Mouse (Mus musculus): ENCODE measurements around the gene Rexo2. TPM values are rescaled to one million over a fixed set of nuclear protein-coding genes. Genes with fewer than 3 reads are reported as not detected.

Gene Rexo2
- polyA plus RNA-seq, 1 experiment from 2014 or later, result 100 TPM

DNA sequence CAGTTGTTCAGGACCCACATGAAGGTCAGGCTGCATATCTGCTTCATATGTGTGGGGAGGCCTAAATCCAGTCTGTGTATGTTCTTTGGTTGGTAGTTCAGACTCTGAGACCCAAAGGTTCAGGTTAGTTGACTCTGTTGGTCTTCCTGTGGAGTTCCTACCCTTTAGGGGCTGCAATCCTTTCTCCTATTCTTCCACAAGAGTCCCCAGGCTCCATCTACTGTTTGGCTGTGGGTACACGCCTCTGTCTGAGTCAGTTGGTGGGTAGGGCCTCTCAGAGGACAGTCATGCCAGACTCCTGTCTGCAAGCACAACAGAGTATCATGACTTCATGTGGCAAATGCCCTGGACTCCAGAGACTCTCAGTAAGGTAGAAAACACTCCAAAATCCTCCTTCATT, 57.2 kb downstream of the Rexo2 start:
- Histone ChIP-seq H3K36me3 (ENCODE audit: control insufficient read depth, insufficient read depth, low read length) (no peaks in the 10 kb centered on the region), H3K9ac (ENCODE audit: low read length) (no peak overlapping the region), H3K4me2 (ENCODE audit: low read depth, low read length, severe bottlenecking) (no peak overlapping the region), H3K27me3 (ENCODE audit: control insufficient read depth, insufficient read depth, low read length) (no peaks in the 10 kb centered on the region), H3K27ac (ENCODE audit: low read depth, low read length) (no peak overlapping the region), H3K4me1 (replicated peaks; ENCODE audit: control insufficient read depth, insufficient read depth, low read length) (no peaks in the 10 kb centered on the region), H3K9me3 (ENCODE audit: control insufficient read depth, low read length) (no peaks in the 10 kb centered on the region), H3K4me3 (ENCODE audit: low read depth, low read length) (no peak overlapping the region)
- ATAC-seq (replicated peaks; ENCODE audit: low FRiP score) (no peak), DNase-seq (ENCODE audit: low spot score) (no peak)
- whole genome bisulfite sequencing, result 52% methylated on average over 1 of the region's 1 CpGs

DNA sequence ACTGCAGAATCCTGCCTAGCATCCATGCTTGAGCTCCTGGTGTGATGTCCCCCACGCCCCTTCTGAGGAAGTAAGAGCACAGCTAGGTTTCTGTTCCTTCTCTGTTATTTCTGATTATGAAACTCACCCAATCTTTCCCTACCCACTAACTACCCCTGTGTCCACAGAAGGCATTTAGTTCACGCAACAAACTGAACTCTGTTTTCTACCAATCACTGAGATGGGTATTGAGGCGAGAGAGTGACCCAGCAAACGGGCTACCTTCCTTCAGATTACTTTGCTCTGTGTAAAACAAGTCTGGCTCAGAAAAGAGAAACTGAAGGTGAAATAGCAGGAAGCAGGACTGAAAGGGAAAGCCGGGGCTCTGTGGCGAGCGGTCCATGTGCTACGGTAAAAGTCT, 58.0 kb downstream of the Rexo2 start:
- Histone ChIP-seq H3K4me1 (replicated peaks; ENCODE audit: control insufficient read depth, insufficient read depth, low read length) (no peaks in the 10 kb centered on the region), H3K4me3 (ENCODE audit: low read depth, low read length) (no peak overlapping the region), H3K9me3 (ENCODE audit: control insufficient read depth, low read length) (no peaks in the 10 kb centered on the region), H3K27ac (ENCODE audit: low read depth, low read length) (no peak overlapping the region), H3K36me3 (ENCODE audit: control insufficient read depth, insufficient read depth, low read length) (no peaks in the 10 kb centered on the region), H3K4me2 (ENCODE audit: low read depth, low read length, severe bottlenecking) (no peak overlapping the region), H3K9ac (ENCODE audit: low read length) (no peak overlapping the region), H3K27me3 (ENCODE audit: control insufficient read depth, insufficient read depth, low read length) (no peaks in the 10 kb centered on the region)
- WGBS, result 91% methylated on average over 8 of the region's 8 CpGs
- no peak for ATAC-seq (replicated peaks; ENCODE audit: low FRiP score)
- no peak for DNase-seq (ENCODE audit: low spot score)

DNA sequence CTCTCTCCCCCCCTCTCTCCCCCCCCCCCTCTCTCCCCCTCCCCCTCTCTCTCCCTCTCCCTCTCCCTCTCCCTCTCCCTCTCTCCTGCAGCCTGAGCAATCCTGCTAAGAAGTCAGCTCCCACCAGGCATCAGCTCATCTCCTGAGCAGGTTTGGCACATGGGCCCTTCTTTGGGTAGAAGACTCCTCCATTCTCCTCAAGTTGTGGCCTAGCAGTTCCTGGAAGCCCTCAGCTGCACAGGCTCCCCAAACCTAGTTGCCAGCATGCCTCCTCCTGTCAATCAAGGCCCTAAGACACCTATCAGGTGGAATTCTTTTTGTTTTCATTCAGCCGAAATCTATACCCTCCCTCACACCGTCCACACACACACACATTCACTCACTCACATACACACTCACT, 58.9 kb downstream of the Rexo2 start:
- 94% methylated on average over 2 of the region's 2 CpGs for WGBS
- no peak for ATAC-seq (replicated peaks; ENCODE audit: low FRiP score)

DNA sequence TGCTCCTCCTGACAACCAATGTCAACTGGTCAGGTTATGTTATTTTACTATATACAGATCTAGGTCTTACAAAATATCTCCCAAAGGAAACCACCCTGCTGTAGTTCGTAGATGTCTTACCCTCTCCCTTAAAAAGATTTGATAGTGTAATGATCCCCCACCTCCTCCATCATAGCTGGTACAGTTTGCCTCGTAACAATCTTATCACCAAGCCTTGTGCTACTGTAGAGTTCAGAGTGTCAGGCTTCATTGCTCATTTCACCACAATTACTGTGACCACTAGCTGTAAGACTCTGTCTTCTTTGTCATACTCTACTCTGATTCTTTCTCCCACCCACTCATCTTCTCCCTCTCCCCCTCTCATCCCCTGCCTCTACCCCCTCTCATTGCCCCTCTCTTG, 59.4 kb downstream of the Rexo2 start:
- ATAC-seq (replicated peaks; ENCODE audit: low FRiP score) (no peak), DNase-seq (ENCODE audit: low spot score) (no peak)
- Histone ChIP-seq H3K36me3 (ENCODE audit: control insufficient read depth, insufficient read depth, low read length) (no peaks in the 10 kb centered on the region), H3K9me3 (ENCODE audit: control insufficient read depth, low read length) (no peaks in the 10 kb centered on the region), H3K4me1 (replicated peaks; ENCODE audit: control insufficient read depth, insufficient read depth, low read length) (no peaks in the 10 kb centered on the region), H3K4me3 (ENCODE audit: low read depth, low read length) (no peak overlapping the region), H3K9ac (ENCODE audit: low read length) (no peak overlapping the region), H3K27me3 (ENCODE audit: control insufficient read depth, insufficient read depth, low read length) (no peaks in the 10 kb centered on the region), H3K27ac (ENCODE audit: low read depth, low read length) (no peak overlapping the region), H3K4me2 (ENCODE audit: low read depth, low read length, severe bottlenecking) (no peak overlapping the region)
- 85% methylated on average over 2 of the region's 2 CpGs for WGBS

More for the DNA sequence above, 58.9 kb downstream of the Rexo2 start:
- H3K9ac ChIP-seq (ENCODE audit: low read length), result no peak overlapping the region
- no peak for DNase-seq (ENCODE audit: low spot score)
- no peak overlapping the region for H3K4me2 ChIP-seq (ENCODE audit: low read depth, low read length, severe bottlenecking)
- no peaks in the 10 kb centered on the region for H3K9me3 ChIP-seq (ENCODE audit: control insufficient read depth, low read length)
- no peaks in the 10 kb centered on the region for H3K4me1 ChIP-seq (replicated peaks; ENCODE audit: control insufficient read depth, insufficient read depth, low read length)
- no peaks in the 10 kb centered on the region for H3K36me3 ChIP-seq (ENCODE audit: control insufficient read depth, insufficient read depth, low read length)
- H3K4me3 ChIP-seq (ENCODE audit: low read depth, low read length), result no peak overlapping the region
- H3K27ac ChIP-seq (ENCODE audit: low read depth, low read length), result no peak overlapping the region
- H3K27me3 ChIP-seq (ENCODE audit: control insufficient read depth, insufficient read depth, low read length), result no peaks in the 10 kb centered on the region

DNA sequence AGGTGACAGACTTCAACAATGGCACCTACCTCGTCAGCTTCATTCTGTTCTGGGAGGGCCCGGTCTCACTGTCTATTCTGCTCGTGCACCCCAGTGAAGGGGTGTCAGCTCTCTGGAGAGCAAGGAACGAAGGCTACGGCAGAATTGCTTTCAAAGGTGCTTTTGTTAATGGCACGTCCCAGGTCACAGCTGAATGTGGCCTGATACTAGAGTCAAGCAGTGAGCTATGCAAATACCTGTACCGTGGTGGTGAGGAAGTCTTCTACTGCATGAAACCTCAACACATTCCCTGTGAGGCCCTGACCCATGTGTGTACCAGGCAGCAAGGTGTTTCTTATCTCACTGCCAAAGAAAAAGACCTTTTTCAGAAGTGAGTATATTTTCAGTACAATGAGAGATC, 60.0 kb downstream of the Rexo2 start:
- DNase-seq (ENCODE audit: low spot score) (no peak), ATAC-seq (replicated peaks; ENCODE audit: low FRiP score) (no peak)
- H3K36me3 ChIP-seq (ENCODE audit: control insufficient read depth, insufficient read depth, low read length), result no peaks in the 10 kb centered on the region
- no peak overlapping the region for H3K4me3 ChIP-seq (ENCODE audit: low read depth, low read length)
- no peaks in the 10 kb centered on the region for H3K9me3 ChIP-seq (ENCODE audit: control insufficient read depth, low read length)
- H3K27ac ChIP-seq (ENCODE audit: low read depth, low read length), result no peak overlapping the region
- H3K4me2 ChIP-seq (ENCODE audit: low read depth, low read length, severe bottlenecking), result no peak overlapping the region
- no peaks in the 10 kb centered on the region for H3K27me3 ChIP-seq (ENCODE audit: control insufficient read depth, insufficient read depth, low read length)
- WGBS, result 86% methylated on average over 7 of the region's 7 CpGs
- H3K9ac ChIP-seq (ENCODE audit: low read length), result no peak overlapping the region
- no peaks in the 10 kb centered on the region for H3K4me1 ChIP-seq (replicated peaks; ENCODE audit: control insufficient read depth, insufficient read depth, low read length)

DNA sequence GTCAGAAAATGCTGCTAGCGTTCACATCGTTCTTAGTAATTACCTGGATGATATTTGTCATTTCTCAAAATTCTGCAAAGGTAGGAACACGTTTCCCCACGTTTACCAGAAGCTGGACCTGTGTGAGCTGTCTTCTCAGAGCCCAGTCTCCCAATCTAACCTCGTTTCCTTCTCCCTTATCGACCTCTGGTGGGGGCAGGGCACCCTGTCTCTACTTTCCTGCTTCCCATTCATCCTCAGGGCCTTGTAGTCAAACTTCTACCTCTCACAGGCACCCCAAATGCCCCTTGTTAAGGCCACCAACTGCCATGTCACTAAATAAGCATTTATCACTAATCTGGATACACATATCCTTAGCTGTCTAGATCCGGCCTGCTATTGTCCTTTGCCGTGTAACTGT, 61.6 kb downstream of the Rexo2 start:
- Histone ChIP-seq H3K4me1 (replicated peaks; ENCODE audit: control insufficient read depth, insufficient read depth, low read length) (no peaks in the 10 kb centered on the region), H3K36me3 (ENCODE audit: control insufficient read depth, insufficient read depth, low read length) (no peaks in the 10 kb centered on the region), H3K27ac (ENCODE audit: low read depth, low read length) (no peak overlapping the region), H3K9ac (ENCODE audit: low read length) (no peak overlapping the region), H3K4me2 (ENCODE audit: low read depth, low read length, severe bottlenecking) (no peak overlapping the region), H3K4me3 (ENCODE audit: low read depth, low read length) (no peak overlapping the region), H3K27me3 (ENCODE audit: control insufficient read depth, insufficient read depth, low read length) (no peaks in the 10 kb centered on the region), H3K9me3 (ENCODE audit: control insufficient read depth, low read length) (no peaks in the 10 kb centered on the region)
- whole genome bisulfite sequencing, result 74% methylated on average over 8 of the region's 8 CpGs
- ATAC-seq (replicated peaks; ENCODE audit: low FRiP score) (no peak), DNase-seq (ENCODE audit: low spot score) (no peak)

Small RNA genes lying within 50 kb of the gene (microRNA-seq; reads per million reads assigned to microRNA genes)
- gene Gm23653 (ENCODE audit: insufficient number of aligned reads), result not detected

Other genes starting within 250 kb of the Rexo2 start
- 0.73 and 1.2 TPM in 2 replicates for gene Nxpe2, start 127.2 kb downstream of the Rexo2 start, polyA plus RNA-seq (2014; fragmentation: Nextera tagmentation; extraction: Ambion mirVana)
- 120 and 132 TPM in 2 replicates for gene Rbm7, start 14.7 kb upstream of the Rexo2 start, polyA plus RNA-seq (2014; fragmentation: Nextera tagmentation; extraction: Ambion mirVana)
- gene Gm5617, start 14.8 kb upstream of the Rexo2 start, polyA plus RNA-seq (2014; fragmentation: Nextera tagmentation; extraction: Ambion mirVana), result 34.5 and 35.8 TPM in 2 replicates
- 1.1 and 1.9 TPM in 2 replicates for gene Nnmt, start 124.5 kb upstream of the Rexo2 start, polyA plus RNA-seq (2014; fragmentation: Nextera tagmentation; extraction: Ambion mirVana)